Mouse (Mus musculus) B cell, adult 2 months (primary cell): ENCODE measurements around the gene Jarid2.

ENCODE experiments used
- DNase-seq, 2 experiments: peaks; one replicate each; pipeline ENCODE4 v3.0.0; 2022

Gene Jarid2

DNA sequence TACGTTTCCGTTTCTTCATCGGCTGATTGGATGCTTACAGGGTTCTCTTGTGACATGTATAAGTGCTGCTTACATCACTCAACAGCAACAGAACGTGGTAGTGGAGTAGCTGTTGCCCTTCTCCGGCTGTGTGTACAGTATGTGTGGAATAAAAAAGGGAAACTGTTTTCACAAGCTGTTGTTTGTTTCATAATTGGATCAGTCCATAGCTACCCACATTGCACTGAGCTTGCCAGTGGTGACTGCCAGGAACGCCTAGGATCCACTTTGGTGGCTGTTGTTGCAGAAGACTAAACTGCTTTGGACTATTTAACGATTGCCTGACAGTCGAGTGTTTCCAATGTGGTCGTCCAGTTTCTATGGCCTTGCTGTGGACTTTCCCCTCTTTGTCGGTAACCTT, 191.8 kb downstream of the Jarid2 start:
- no peak for DNase-seq

DNA sequence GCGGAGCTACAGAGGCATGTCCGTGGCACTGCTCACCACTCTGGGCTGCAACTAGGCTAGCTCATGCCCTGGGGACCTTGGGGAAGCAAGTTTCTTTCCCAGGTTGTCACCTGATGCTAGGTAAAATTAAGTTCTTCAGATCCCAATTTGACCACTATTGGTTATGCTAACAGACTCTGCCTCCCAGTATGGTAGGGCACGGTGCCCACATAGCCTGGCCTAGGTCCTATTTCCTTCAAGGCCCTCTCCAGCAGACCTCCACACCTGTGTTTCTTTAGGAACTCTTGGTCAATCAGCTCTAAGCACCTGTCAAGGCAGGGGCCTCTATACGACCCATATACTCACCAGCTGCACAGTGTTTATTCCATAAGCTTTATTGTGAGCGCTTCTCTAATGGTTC, 192.4 kb downstream of the Jarid2 start:
- DNase-seq = no peak

DNA sequence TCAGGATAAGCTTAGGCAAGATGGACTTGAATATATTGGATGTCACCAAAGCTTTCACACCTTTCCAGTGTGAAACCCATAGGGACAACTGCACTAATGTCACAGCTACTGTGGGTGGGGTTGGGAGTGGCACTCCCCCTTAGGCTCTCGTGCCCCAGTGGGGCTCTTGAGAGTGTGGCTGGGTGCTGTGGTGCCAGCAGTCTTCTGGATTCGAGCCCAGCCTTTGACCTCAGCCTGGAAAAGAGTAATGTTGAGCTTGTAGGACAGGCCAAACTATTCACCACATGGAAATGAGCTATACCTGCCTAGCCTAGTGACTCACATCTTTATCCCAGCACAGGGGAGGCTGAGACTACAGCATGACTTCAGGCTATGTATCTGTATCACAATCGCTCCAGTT, 194.8 kb downstream of the Jarid2 start:
- no peak for DNase-seq

DNA sequence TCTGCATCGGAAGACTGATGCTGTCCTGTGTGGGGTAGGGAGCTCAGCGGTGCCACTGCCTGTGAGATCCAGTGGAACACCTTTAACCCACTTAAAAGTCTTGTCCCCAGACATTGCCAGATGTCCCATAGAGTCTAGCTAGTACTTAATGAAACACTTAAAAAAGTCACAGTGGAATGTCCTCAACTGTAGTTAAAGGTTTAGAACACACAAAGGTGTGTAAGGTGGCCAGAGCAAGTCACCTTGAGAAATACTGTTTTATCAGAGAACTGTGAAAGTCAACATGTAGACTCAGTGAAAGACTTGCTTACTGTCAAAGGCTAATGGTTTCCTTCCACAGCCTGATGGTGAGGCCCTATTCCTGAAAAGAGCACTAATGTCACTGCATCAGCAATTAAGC, 195.9 kb downstream of the Jarid2 start:
- DNase-seq = no peak

DNA sequence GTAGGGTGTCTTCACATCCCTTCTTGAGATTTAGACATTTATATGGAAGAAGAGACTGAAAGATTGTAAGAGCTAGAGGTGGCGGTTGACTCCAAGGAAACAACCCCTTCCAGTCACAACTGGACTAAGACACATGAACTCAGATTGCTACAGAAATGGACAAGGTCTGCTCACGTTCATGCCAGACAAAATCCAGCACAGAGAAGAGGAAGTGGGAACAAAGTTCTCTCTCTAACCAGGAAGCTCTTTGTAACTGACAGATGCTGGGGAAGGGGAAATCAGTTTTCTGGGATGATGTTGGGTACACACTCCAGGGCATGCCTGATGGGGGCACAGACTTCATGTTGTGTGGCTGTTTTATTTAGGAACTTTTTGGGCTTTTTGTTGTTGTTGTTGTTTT, 197.0 kb downstream of the Jarid2 start:
- DNase-seq = no peak

DNA sequence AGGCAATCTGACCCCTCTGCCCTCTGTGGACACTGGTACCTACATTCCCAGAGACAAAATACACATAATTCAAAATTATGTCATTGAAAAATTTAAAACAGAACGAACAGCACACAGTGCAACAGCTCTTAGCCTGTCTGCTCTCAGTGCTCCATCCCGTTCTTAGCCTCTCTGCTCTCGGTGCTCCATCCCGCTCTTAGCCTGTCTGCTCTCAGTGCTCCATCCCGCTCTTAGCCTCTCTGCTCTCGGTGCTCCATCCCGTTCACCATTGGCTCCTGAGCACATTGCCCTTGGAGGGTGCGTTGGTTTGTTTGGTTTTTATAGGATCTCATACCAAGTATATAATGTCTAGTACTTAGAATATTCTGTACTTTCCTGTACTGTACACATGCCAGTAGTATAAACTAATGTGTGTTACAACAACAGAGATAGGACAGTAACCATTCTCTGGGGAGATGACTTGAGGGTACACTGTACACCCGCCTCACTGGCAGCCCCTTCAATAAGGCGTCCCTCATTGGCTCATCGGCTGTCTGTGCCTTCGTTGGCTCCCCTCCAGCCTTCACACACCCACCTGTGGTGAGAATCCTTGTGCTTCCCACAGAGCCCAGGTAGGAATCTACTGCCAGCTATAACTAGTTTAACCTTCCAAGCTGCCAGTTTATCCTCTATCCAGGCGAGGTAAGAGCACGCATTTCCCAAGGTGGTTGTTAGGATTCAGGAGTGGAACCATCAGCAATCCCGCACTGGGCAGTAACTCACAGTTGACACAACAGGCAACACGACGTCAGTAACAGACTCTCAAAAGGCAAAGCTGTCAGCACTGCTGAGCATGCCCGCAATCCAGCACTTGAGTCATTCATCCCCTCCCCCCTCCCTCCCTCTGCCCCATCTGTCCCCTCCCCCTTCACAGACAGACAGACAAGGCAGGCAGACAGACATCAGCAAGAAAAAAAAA, 203.3 kb downstream of the Jarid2 start:
- DNase-seq = no peak

DNA sequence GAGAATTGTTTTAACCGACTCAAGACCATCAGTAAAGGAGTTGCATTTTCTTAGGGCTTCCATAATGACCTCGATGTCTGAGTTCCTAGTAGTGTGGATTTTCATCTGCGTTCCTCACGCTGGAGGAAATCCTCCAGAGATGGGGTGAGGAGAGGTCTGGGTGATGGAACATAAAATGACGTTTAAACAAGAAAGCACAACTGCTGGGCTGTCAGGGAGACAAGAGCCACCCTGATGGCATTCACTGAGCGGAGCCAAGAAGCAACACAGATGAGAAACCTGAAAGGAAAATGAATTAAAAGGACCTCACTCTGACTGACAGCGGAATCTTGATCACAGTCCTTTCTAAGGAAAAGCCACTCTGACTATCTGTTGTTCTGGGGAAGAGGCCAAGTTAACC, 204.3 kb downstream of the Jarid2 start:
- DNase-seq = no peak

DNA sequence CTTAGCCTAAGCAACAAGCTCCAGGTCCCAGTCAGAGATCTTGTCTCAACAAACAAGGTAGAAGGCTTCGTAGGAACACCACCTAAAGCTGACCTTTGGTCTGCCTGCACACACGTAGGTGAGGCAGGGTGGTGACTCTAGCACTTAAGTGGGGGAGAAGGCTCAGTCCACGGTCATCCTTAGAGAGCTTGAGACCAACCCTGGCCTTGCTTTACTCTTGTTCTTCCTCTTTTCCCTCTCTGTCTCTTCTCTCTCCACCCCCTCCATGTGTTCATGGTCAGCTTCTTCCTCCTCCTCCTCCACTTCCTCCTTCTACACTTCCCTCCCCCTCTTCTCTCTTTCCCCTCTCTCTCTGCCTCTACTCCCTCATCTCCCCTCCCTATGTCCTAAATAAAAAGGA, 208.4 kb downstream of the Jarid2 start:
- DNase-seq = no peak

DNA sequence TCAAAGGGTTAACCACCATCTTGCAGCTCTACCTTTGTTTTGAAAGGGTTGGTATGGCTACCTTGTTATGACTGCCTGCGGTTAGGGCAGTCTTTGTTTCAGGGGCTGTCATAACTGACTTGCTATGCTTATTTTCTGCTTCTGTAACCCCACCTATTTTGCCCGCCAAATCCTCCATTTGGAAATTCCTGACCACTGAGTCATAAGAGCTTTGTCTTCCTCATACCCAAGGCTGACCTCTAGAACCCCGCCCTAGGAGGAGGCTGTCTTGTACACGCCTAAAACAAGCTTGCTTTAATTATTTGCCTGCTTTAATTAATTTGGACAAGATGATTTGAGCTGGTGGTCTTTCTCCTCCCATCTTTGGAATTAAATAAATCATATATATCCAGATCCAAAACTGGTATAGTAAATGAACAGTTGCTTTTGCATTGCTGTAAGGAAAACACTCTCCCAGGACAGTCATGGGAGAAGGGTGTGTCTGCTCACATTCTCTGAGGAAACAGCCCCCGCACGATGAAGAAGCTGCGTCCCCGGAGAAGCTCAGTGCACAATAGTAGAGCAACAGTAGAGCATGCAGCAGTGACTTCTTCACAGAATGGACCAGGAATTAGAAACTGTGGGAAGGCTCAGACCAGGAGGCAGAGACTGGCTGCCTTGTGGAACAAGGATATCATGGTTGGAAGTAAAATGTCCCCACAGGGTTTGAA, 210.2 kb downstream of the Jarid2 start:
- DNase-seq = no peak

DNA sequence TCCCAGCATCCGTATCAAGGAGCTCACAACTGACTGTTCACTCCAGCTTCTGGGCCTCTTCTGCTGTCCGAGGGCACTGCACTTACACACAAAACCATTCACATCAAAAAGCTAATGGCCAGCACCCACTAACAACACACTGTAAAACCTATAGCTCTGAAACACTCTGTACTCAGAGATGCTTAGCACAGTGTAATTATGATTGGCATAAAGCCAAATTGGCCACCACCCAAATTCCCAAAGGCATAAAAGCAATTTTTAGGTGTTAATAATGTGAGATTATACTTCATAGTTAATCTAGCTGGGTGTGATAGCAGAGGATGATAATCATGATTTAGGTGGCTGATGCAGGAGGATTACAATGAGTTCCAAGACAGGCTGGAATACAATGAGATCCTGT, 214.3 kb downstream of the Jarid2 start:
- DNase-seq = no peak

DNA sequence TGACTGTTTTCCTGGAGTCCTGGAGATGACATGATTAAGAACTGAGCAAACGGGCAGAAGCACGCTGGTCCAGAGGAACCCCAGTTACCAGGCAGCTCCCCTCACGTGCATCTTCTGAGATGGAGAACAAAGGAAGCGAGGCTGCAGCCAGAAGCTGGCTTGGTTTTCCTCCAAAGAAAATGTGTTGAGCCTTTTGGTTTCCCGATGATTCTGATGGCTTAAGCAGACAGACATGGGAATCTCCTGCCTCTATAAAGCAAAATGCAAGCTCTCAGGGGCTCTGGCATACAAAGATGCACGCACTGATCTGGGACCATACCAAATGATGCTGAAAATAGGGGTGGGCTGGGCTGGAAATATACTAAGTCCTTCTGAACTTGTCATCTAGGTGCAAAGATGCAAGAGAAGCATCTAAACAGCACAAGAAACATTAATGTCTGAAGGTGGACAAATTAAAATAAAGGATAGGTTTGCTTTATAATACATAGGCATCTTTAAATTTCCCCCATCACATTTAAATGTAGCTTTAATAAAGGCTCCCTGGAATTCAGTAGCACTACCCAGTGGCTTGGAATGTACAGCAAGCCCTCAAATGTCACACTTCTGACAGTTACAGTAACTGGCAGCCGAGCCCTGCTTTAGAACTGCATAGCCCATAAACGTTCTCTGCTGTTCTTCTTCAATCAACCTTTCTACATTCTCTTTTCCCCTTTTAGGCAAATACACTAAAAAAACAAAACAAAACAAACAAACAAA, 217.8 kb downstream of the Jarid2 start:
- DNase-seq = no peak

DNA sequence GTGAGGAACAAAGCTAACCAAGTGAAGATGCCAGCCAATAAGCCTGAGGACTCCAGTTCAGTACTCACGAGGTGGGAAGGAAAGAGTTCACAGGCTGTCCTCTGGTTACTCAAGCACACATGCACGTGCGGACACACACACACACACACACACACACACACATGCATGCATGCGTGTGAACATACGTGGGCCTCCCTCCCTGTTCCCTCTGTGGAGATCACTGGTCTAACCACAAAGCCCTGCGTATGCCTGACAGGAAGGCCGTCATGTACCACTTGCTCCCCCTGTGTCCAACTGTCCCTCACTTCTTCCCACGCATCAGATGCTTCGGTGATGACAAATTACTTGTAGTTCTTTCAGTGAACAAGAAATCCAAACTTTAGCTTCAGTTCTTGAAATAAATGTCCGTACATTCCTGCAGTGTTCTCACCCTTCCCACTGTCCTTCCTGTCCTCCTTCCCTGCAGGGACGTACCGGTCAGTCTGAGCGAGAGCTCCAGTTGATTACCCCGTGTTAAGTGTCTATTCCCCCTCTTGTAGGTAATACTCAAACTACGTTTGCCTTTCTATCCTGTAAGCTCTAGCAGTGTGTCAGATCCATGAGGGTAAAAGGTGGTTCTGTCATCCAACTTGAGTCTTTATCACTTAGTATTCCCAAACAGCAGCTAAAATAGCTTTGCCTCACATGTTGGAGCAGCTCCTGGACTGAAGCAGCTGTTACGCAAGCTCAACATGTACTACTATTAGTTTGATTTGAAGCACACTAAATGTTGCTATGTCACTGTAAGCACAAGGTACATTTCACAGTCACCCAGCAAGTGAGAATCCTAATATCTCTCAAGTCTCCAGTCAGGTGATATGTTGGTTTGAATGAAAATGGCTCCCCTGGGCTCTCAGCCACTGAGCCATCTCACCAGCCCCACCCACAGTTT, 219.3 kb downstream of the Jarid2 start:
- DNase-seq = no peak

DNA sequence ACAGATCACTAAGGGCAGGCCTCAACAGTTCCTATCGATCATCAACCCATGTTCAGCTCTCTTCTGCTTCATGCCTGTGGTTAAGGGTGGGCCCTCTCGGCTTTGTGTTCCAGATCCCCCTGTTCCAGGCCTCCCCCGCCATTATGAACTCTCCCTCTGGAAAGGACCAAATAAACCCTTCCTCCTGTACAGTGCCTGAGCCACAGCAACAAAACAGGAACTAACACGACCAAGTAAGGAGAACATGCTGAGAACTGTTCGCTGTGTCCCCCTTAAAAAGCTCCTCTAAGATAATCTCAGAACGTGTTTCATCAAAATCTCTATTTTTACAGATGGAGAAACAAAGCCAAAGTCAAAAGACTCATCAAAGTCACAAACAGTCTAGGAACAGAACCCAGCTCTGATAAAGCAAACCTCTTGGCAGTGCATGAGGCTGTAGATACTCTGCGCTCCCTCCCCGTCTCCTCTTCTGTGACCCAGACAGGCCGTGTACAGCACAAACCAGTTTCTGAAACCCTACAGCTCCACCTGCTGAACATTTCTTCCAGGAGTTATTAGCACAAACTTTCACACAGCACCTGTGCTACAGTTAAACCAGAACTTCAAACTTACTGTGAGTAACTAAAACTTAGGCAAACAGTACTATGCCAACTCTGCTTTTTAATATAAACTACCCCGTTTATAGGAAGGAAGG, 223.3 kb downstream of the Jarid2 start:
- peak in 1 of 2 experiments; percentile 8 for DNase-seq

DNA sequence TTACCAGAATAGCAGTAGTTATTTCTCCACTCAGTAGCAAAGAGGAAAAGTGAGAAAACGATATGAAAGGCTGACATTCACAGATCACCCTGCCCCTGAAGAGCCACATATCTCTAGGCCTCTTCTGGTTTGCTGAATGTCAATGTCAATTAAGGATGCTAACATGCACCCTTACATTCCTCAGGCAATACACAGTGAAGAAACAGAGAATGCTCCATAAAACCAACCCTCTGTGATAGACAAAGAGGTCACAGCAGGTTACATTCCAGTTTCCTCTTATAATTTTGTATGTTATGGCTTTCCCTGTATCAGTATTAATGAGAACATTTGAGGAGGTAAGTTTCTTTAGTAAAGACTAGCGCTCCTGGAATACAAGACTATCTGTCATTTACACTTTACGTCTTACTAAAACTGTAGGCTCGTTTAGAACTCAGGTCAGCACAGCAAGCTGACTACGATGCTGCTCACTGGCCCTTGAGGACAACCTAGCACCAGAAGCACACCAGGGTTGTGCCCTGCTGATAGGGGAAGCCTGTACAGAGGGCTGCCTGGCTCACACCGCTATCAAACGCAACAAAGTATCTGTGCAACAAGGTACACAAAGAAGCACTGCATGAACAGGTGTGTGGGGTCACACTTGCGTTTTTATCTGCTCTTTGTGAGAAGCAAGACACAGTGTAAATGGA, 224.4 kb downstream of the Jarid2 start:
- DNase-seq = no peak

DNA sequence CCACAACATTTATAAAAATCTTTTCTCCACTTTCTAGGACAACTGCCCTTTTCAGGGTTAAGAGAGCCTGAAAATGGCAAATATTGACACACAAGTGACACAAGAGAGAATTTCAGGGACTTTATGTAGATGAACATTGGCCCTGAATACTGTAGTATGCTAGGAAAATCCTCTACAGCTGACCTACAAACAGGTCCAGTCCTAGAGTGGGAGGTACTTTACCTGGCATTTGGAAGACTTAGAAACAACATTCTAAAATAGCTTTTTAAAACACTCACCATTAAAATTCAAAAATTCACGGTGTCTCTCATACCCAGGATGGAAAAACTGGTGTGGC, 224.9 kb downstream of the Jarid2 start:
- DNase-seq = no peak

DNA sequence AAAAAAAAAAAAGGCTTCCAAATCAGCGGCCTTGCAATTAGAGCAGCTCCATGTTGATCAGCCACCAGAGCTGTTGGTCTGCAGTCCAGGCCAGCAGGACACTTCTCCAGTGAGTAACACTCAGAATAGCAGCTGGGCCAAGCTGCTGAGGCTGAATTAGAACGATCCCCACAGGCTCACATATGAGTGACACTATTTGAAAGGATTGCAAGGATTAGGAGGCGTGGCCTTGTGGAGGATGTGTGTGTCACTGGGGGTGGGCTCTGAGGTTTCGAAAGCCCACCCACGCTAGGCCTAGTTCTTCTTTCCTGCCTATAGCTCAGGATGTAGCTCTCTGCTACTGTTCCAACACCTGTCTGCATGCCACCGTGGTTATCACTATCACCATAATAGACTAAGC, 226.5 kb downstream of the Jarid2 start:
- no peak for DNase-seq

DNA sequence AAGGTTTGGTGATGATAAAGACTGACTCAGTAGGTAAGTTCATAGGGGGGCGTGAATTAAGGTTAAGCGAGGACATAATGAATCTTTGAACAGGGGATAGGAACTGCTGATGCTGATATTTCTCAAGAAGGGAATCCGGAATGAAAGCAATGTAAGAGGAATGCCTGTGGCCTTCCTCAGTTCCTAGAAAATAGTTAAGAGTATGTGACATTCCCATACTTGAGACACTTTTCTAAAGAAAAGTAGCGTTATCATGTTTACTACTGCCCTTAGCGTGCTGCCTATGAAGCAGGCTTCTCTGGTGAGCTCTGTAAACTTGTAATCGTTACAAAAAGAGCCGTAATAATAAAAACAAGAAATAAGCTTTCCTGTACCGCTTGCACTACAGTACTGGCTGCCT, 227.8 kb downstream of the Jarid2 start:
- no peak for DNase-seq

DNA sequence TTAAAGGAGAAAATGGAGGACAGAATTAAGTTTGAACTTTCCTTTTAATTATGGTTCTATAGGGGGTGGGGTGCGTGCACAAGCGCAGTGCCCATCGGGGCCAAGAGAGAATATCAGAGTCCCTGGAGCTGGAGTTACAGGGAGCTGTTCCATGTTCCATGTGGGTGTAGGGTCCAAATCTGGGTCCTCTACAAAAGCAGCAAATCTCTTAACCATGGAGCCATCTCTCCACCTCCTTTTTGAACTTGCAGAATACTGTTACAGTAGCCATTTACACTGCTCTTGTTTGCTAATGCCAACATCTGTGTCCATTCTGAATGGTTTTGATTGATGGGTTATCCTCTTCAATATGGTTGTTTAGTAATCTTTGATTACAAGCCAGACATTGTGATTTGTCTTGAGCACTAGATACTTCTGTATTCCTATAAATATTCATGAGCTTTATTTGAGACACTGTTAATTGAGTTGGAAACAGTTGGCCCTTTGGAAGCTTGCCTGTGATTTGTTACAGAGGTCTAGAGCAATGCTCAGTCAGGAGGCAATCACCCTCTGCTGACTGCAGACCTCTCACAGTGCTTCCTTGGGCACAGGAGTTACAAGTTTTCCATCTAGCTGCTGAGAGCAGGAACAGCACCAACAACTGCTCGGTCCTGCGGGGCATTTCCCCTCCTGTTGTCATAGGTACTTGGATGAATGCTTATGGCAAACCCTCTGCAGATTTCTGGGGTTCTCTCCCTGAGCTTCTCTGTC, 231.4 kb downstream of the Jarid2 start:
- no peak for DNase-seq
